Mouse (Mus musculus) liver, embryonic 14.5 days (tissue): Measurements from ENCODE around the gene Phactr4. TPM values are rescaled to one million over a fixed set of nuclear protein-coding genes. Genes with fewer than 3 reads are reported as not detected.

ENCODE experiments used
- ATAC-seq: fragments of 200-750 bp; cut with Nextera tagmentation; 2 replicates; pipeline ENCODE4 v1.8.0; 2017; ENCODE audit warnings: moderate number of reproducible peaks, mild to moderate bottlenecking, moderate library complexity; ENCODE audit not compliant: insufficient read depth
- DNase-seq, 3 experiments: peaks; one replicate each; pipeline ENCODE4 v3.0.0-alpha.2; 2012 to 2013; ENCODE audit warnings: low read depth in 3 of 3, low spot score in 3 of 3
- H3K27ac ChIP-seq: fragments of 300-500 bp; sonication (generic); 2 replicates; pipeline ENCODE4 v1.5.1; 2014; ENCODE audit warnings: moderate library complexity, mild to moderate bottlenecking, control low read depth, inconsistent platforms
- H3K27me3 ChIP-seq: fragments of 300-500 bp; sonication (generic); 2 replicates; pipeline ENCODE4 v1.6.1; 2014; ENCODE audit warnings: mild to moderate bottlenecking, low read length, moderate library complexity; ENCODE audit not compliant: control insufficient read depth, insufficient read depth
- H3K36me3 ChIP-seq: fragments of 300-500 bp; sonication (generic); replicated peaks from 2 replicates; pipeline ENCODE4 v1.6.1; 2014; ENCODE audit warnings: low read depth; ENCODE audit not compliant: control insufficient read depth, insufficient read depth
- H3K4me1 ChIP-seq, 2 experiments: fragments of 200-500 bp in 1 of 2; fragments of 300-500 bp in 1 of 2; sonication (generic) in 1 of 2; replicated peaks; 2 replicates each; pipeline ENCODE4 v1.6.1; 2012 to 2014; ENCODE audit warnings: antibody characterized with exemption in 1 of 2, inconsistent platforms in 1 of 2, low read length in 1 of 2; ENCODE audit not compliant: control insufficient read depth in 2 of 2, insufficient read depth in 2 of 2
- H3K4me2 ChIP-seq: fragments of 300-500 bp; sonication (generic); 2 replicates; pipeline ENCODE4 v1.6.1; 2014; ENCODE audit warnings: low read depth, mild to moderate bottlenecking, control low read depth, moderate library complexity
- H3K4me3 ChIP-seq, 2 experiments: fragments of 200-500 bp in 1 of 2; fragments of 300-500 bp in 1 of 2; sonication (generic) in 1 of 2; 2 replicates each; pipeline ENCODE4 v1.5.1; 2012 to 2014; ENCODE audit warnings: low read depth in 2 of 2, low read length in 2 of 2, mild to moderate bottlenecking in 2 of 2, control low read depth in 1 of 2, inconsistent platforms in 1 of 2, moderate library complexity in 1 of 2; ENCODE audit not compliant: insufficient read depth in 1 of 2
- H3K9ac ChIP-seq: fragments of 300-500 bp; sonication (generic); replicated peaks from 2 replicates; pipeline ENCODE4 v1.6.1; 2014; ENCODE audit warnings: mild to moderate bottlenecking, control low read depth, moderate library complexity
- H3K9me3 ChIP-seq: fragments of 300-500 bp; sonication (generic); 2 replicates; pipeline ENCODE4 v1.6.1; 2016; ENCODE audit warnings: low read length, mixed read lengths; ENCODE audit not compliant: control insufficient read depth
- CTCF ChIP-seq: IDR thresholded peaks from 2 replicates; pipeline ENCODE4 v1.5.1; 2016; ENCODE audit warnings: antibody characterized with exemption, low read depth, control low read depth
- EP300 ChIP-seq: IDR thresholded peaks from 2 replicates; pipeline ENCODE4 v1.6.1; 2016; ENCODE audit warnings: antibody characterized with exemption, low read depth
- WGBS: fragments of 180-500 bp; shearing (Covaris S2); extraction: QIAGEN DNeasy Blood & Tissue Kit; methylation state at CpG from one replicate; pipeline ENCODE4 v1.1.7; 2014; ENCODE audit not compliant: insufficient replicate concordance; 5-methylcytosine and 5-hydroxymethylcytosine counted together
- polyA plus RNA-seq, 2 experiments: library from polyadenylated mRNA; depleted of rRNA in 1 of 2; stranded (reverse) in 1 of 2; unstranded in 1 of 2; fragments of >200 nt; fragmentation: Nextera tagmentation in 1 of 2; extraction: Ambion mirVana in 1 of 2; gene quantifications; 2 replicates each; pipeline versions ENCODE4 v1.2.1 to v1.2.3; 2012 to 2014

Gene Phactr4
- polyA plus RNA-seq, 2 experiments: 7.4 to 10.9 TPM

DNA sequence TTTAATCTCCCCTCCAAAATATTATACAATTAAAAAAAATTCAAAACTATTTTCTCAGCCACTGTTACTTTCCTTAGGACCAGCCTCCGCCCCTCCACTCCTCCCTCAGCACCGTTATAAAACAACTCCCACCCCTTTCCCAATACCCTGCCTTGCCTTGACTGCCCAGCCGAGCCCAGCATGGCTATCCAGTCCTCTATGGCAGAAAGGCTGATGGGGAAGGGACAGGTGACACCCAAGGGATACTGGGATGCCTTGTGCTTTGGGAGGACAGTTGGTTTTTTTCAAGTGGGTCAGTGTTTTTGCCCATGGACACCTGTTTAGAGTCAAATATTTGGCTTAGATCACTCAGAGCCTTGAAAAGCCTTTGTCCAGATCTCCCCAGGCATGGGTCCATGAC, 90.3 kb downstream of the Phactr4 start:
- DNase-seq (no peak), ATAC-seq (no peak)
- no peak overlapping the region for H3K4me2 ChIP-seq
- no peaks in the 10 kb centered on the region for H3K9me3 ChIP-seq
- H3K4me1 ChIP-seq: peaks cover 9 to 12% of the 10 kb centered on the region in 2 experiments
- no peaks in the 10 kb centered on the region for H3K27me3 ChIP-seq
- WGBS: 72% methylated on average over 3 of the region's 3 CpGs
- peaks cover 50% of the 10 kb centered on the region for H3K36me3 ChIP-seq
- no peak overlapping the region for H3K4me3 ChIP-seq
- no peak overlapping the region for H3K9ac ChIP-seq
- no peak overlapping the region for H3K27ac ChIP-seq
- TF ChIP-seq EP300 (no peak), CTCF (no peak)

GRCm38 (mm10) chr4:132329835-132330354, 92.4 kb downstream of the Phactr4 start:
- no peak for TF ChIP-seq CTCF
- TF ChIP-seq EP300: no peak
- WGBS: 18% methylated on average over 10 of the region's 10 CpGs
- H3K36me3 ChIP-seq: peaks cover 32% of the 10 kb centered on the region
- H3K27me3 ChIP-seq: no peaks in the 10 kb centered on the region
- no peaks in the 10 kb centered on the region for H3K9me3 ChIP-seq
- DNase-seq: no peak
- peak overlapping the region; percentile 58 to 70 for H3K4me3 ChIP-seq
- peak; percentile 17; the same call in 1 of the 2 replicates for ATAC-seq
- H3K4me2 ChIP-seq: peak overlapping the region; percentile 87
- peak overlapping the region; percentile 12; the same call in 1 of the 2 replicates for H3K27ac ChIP-seq
- peak overlapping the region; percentile 68 for H3K9ac ChIP-seq
- H3K4me1 ChIP-seq: peaks cover 9 to 12% of the 10 kb centered on the region in 2 experiments

GRCm38 (mm10) chr4:132329115-132329834, 93.0 kb downstream of the Phactr4 start, which contains the start of gene Trnau1ap:
TSS of gene Trnau1ap (minus strand) at chr4:132329538.
- H3K9me3 ChIP-seq: no peaks in the 10 kb centered on the region
- DNase-seq (peak; percentile 85 to 89 (median 86)), ATAC-seq (peak; percentile 94)
- H3K9ac ChIP-seq: peak within 1 kb of the TSS; percentile 83
- TF ChIP-seq CTCF (peak; percentile 47), EP300 (no peak; the same call in 1 of the 2 replicates)
- peak within 1 kb of the TSS; percentile 73 for H3K27ac ChIP-seq
- no peaks in the 10 kb centered on the region for H3K27me3 ChIP-seq
- peak within 1 kb of the TSS; percentile 87 for H3K4me2 ChIP-seq
- 1% methylated on average over 52 of the region's 52 CpGs for WGBS
- peaks cover 9 to 12% of the 10 kb centered on the region in 2 experiments for H3K4me1 ChIP-seq
- H3K4me3 ChIP-seq: peak within 1 kb of the TSS; percentile 58 to 70
- H3K36me3 ChIP-seq: peaks cover 27% of the 10 kb centered on the region

- DNase-seq (no peak), ATAC-seq (no peak)
- Histone ChIP-seq H3K4me2 (peak overlapping the region; percentile 87), H3K27me3 (no peaks in the 10 kb centered on the region), H3K4me1 (peaks cover 9 to 12% of the 10 kb centered on the region in 2 experiments), H3K4me3 (peak overlapping the region; percentile 58 to 70), H3K9me3 (no peaks in the 10 kb centered on the region), H3K27ac (peak overlapping the region; percentile 73), H3K9ac (peak overlapping the region; percentile 83), H3K36me3 (peaks cover 19% of the 10 kb centered on the region)
- WGBS: 49% methylated on average over 14 of the region's 14 CpGs
- TF ChIP-seq EP300 (no peak), CTCF (no peak)
Measured at GRCm38 (mm10) chr4:132328391-132328982, 93.8 kb downstream of the Phactr4 start.

- ATAC-seq: no peak
- Histone ChIP-seq H3K27me3 (no peaks in the 10 kb centered on the region), H3K4me3 (no peak overlapping the region), H3K4me2 (no peak overlapping the region), H3K36me3 (peaks cover 2% of the 10 kb centered on the region), H3K27ac (no peak overlapping the region), H3K4me1 (peaks cover 9 to 12% of the 10 kb centered on the region in 2 experiments), H3K9me3 (no peaks in the 10 kb centered on the region), H3K9ac (no peak overlapping the region)
- DNase-seq: no peak
- no peak for TF ChIP-seq EP300
- 75% methylated on average over 5 of the region's 5 CpGs for WGBS
Measured at GRCm38 (mm10) chr4:132326481-132326880, 95.8 kb downstream of the Phactr4 start.
